In the genomic region with DNA sequence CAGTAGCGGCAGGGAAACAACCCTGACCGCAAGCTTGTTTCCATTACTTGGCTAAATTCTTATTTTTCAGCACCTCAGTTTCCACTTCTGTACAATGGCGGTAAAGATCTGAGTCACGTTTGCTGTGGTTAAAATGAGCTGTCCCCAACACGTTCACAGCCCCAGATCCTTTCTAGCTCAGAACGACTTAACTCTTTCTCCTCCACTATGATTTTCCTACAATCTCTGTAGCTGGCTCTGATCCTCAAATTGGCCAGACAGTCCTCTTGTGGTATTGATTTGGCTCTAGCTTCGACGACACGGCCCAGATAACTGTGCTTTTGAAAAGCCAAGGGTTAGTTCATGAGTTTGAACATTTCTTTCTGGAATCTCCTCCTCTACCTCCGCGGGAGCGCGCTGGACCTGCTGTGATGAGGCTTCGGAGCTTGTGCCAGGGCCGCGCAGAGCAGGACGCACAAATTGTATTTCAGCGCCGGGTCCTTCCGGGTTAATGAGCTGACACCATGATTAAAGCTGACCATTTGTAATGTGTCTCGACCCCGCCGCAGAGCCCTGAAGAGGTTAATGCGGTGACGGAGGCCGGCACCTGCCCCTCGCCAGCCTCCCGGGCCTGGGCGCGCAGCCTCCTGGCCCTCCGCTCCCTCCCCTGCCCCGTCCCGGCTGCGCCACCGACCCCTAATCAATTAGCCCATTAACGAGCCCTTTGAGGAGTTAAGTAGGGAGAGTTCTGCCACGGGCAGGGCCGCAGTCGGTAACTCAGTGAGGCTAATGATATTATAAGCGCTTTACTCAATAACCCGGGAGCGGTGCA, we compare ENCODE assay signal across 18 mouse cellular contexts. TPM values are rescaled to one million over a fixed set of nuclear protein-coding genes. Genes with fewer than 3 reads are reported as not detected.
DNase-seq lines count a peak whose midpoint lies in the region; ATAC-seq and TF ChIP-seq lines count a peak whose summit lies in the region.
"Had no signal": no experiment of that assay in that cellular context is flagged by ENCODE, and none has a peak within 500 bp of the region (broad histone marks: within the 10 kb centered on the region; RNA-seq: fewer than 3 reads in every experiment).

No protein-coding gene starts in this region.

- H3K36me3 ChIP-seq in hindbrain, embryonic 12.5 days: no peaks in the 10 kb centered on the region
- H3K36me3 ChIP-seq in hindbrain, embryonic 13.5 days: no peaks in the 10 kb centered on the region
- no peaks in the 10 kb centered on the region for H3K36me3 ChIP-seq in stomach, embryonic 14.5 days (ENCODE audit: control insufficient read depth, insufficient read depth, low read length)
- no peaks in the 10 kb centered on the region for H3K36me3 ChIP-seq in stomach, postnatal 0 days (ENCODE audit: control insufficient read depth, insufficient read depth, low read length)
- no peaks in the 10 kb centered on the region for H3K36me3 ChIP-seq in embryonic facial prominence, embryonic 11.5 days (replicated peaks; ENCODE audit: control insufficient read depth, insufficient read depth, low read depth, low read length)
- H3K36me3 ChIP-seq in stomach, embryonic 15.5 days: no peaks in the 10 kb centered on the region
- H3K36me3 ChIP-seq in kidney, embryonic 16.5 days (ENCODE audit: insufficient read depth, low read length): no peaks in the 10 kb centered on the region
- H3K36me3 ChIP-seq: limb, embryonic 12.5 days had no signal

- WGBS in hindbrain, embryonic 12.5 days: under 1% methylated on average over 42 of the region's 42 CpGs
- WGBS in hindbrain, embryonic 13.5 days: under 1% methylated on average over 42 of the region's 42 CpGs
- under 1% methylated on average over 42 of the region's 42 CpGs for WGBS in stomach, embryonic 14.5 days
- 2% methylated on average over 42 of the region's 42 CpGs for WGBS in stomach, postnatal 0 days
- WGBS in embryonic facial prominence, embryonic 11.5 days: under 1% methylated on average over 42 of the region's 42 CpGs
- WGBS in stomach, embryonic 15.5 days: 2% methylated on average over 42 of the region's 42 CpGs
- under 1% methylated on average over 42 of the region's 42 CpGs for WGBS in kidney, embryonic 16.5 days

- DNase-seq in stomach, postnatal 0 days (ENCODE audit: low spot score): no peak
- peak; percentile 23 for DNase-seq in embryonic facial prominence, embryonic 11.5 days (ENCODE audit: low spot score)
- DNase-seq in adipocyte (ENCODE audit: low spot score): no peak
- DNase-seq: cerebellum, adult 11 months; gastrocnemius, postnatal 14 days; heart, postnatal 10 days; kidney, postnatal 4 days had no signal

- TF ChIP-seq CTCF in stomach, postnatal 0 days (IDR thresholded peaks at IDR 0.05; ENCODE audit: low read depth): no peak

- no peak overlapping the region for H3K9ac ChIP-seq in hindbrain, embryonic 12.5 days
- no peak overlapping the region for H3K9ac ChIP-seq in hindbrain, embryonic 13.5 days
- no peak overlapping the region for H3K9ac ChIP-seq in stomach, embryonic 14.5 days (replicated peaks; ENCODE audit: low read depth, low read length)
- H3K9ac ChIP-seq in stomach, postnatal 0 days (ENCODE audit: low read length): no peak overlapping the region
- no peak overlapping the region for H3K9ac ChIP-seq in embryonic facial prominence, embryonic 11.5 days (replicated peaks; ENCODE audit: low read length)
- no peak overlapping the region for H3K9ac ChIP-seq in stomach, embryonic 15.5 days
- H3K9ac ChIP-seq in kidney, embryonic 16.5 days (replicated peaks; ENCODE audit: low read length): no peak overlapping the region
- H3K9ac ChIP-seq: limb, embryonic 12.5 days; liver, embryonic 14.5 days had no signal

- peaks cover 96% of the 10 kb centered on the region for H3K27me3 ChIP-seq in hindbrain, embryonic 12.5 days
- peaks cover 98% of the 10 kb centered on the region for H3K27me3 ChIP-seq in hindbrain, embryonic 13.5 days
- H3K27me3 ChIP-seq in stomach, embryonic 14.5 days (ENCODE audit: control insufficient read depth, insufficient read depth, low read length): peaks cover 84% of the 10 kb centered on the region
- H3K27me3 ChIP-seq in stomach, postnatal 0 days (ENCODE audit: control insufficient read depth, insufficient read depth, low read length): peaks cover 52% of the 10 kb centered on the region
- H3K27me3 ChIP-seq in embryonic facial prominence, embryonic 11.5 days (ENCODE audit: control insufficient read depth, insufficient read depth, low read length): peaks cover 94% of the 10 kb centered on the region
- H3K27me3 ChIP-seq in stomach, embryonic 15.5 days (replicated peaks): peaks cover 95% of the 10 kb centered on the region
- H3K27me3 ChIP-seq in kidney, embryonic 16.5 days (ENCODE audit: insufficient read depth, low read length): peaks cover 98% of the 10 kb centered on the region

- H3K4me3 ChIP-seq in hindbrain, embryonic 12.5 days: 0 out of 2 replicates have a peak overlapping the region, but pooled peaks have one; percentile 4
- H3K4me3 ChIP-seq in hindbrain, embryonic 13.5 days: no peak overlapping the region
- no peak overlapping the region for H3K4me3 ChIP-seq in stomach, embryonic 14.5 days (ENCODE audit: low read depth, low read length)
- H3K4me3 ChIP-seq in stomach, postnatal 0 days (ENCODE audit: low read depth, low read length): no peak overlapping the region
- H3K4me3 ChIP-seq in embryonic facial prominence, embryonic 11.5 days (ENCODE audit: low read depth, low read length): no peak overlapping the region
- H3K4me3 ChIP-seq in stomach, embryonic 15.5 days (replicated peaks): 0 out of 2 replicates have a peak overlapping the region, but pooled peaks have one; percentile 1
- H3K4me3 ChIP-seq in kidney, embryonic 16.5 days (ENCODE audit: low read length): no peak overlapping the region
- H3K4me3 ChIP-seq: erythroblast, embryonic 14.5 days; limb, embryonic 12.5 days had no signal

- H3K4me2 ChIP-seq in hindbrain, embryonic 12.5 days (replicated peaks): peak overlapping the region; percentile 11; the same call in 1 of the 2 replicates
- H3K4me2 ChIP-seq in hindbrain, embryonic 13.5 days: no peak overlapping the region
- H3K4me2 ChIP-seq in stomach, embryonic 14.5 days (replicated peaks; ENCODE audit: low read depth, low read length): no peak overlapping the region
- no peak overlapping the region for H3K4me2 ChIP-seq in stomach, postnatal 0 days (replicated peaks; ENCODE audit: low read depth)
- no peak overlapping the region for H3K4me2 ChIP-seq in embryonic facial prominence, embryonic 11.5 days (ENCODE audit: low read depth, low read length)
- no peak overlapping the region for H3K4me2 ChIP-seq in stomach, embryonic 15.5 days
- no peak overlapping the region for H3K4me2 ChIP-seq in kidney, embryonic 16.5 days (replicated peaks; ENCODE audit: low read depth, low read length)
- H3K4me2 ChIP-seq: limb, embryonic 12.5 days had no signal

- H3K27ac ChIP-seq in hindbrain, embryonic 12.5 days: no peak overlapping the region
- H3K27ac ChIP-seq in hindbrain, embryonic 13.5 days: no peak overlapping the region
- no peak overlapping the region for H3K27ac ChIP-seq in stomach, embryonic 14.5 days (ENCODE audit: low read length)
- no peak overlapping the region for H3K27ac ChIP-seq in stomach, postnatal 0 days (replicated peaks)
- H3K27ac ChIP-seq in embryonic facial prominence, embryonic 11.5 days (replicated peaks; ENCODE audit: low read depth, low read length): no peak overlapping the region
- H3K27ac ChIP-seq in stomach, embryonic 15.5 days: no peak overlapping the region
- no peak overlapping the region for H3K27ac ChIP-seq in kidney, embryonic 16.5 days (ENCODE audit: low read length)
- H3K27ac ChIP-seq: limb, embryonic 12.5 days; liver, embryonic 14.5 days had no signal

- H3K9me3 ChIP-seq in hindbrain, embryonic 12.5 days (replicated peaks): no peaks in the 10 kb centered on the region
- no peaks in the 10 kb centered on the region for H3K9me3 ChIP-seq in hindbrain, embryonic 13.5 days
- H3K9me3 ChIP-seq in stomach, embryonic 14.5 days (ENCODE audit: control insufficient read depth, low read depth, low read length): no peaks in the 10 kb centered on the region
- no peaks in the 10 kb centered on the region for H3K9me3 ChIP-seq in stomach, postnatal 0 days (ENCODE audit: control insufficient read depth, low read length)
- no peaks in the 10 kb centered on the region for H3K9me3 ChIP-seq in embryonic facial prominence, embryonic 11.5 days (replicated peaks; ENCODE audit: control insufficient read depth, low read length)
- no peaks in the 10 kb centered on the region for H3K9me3 ChIP-seq in stomach, embryonic 15.5 days
- H3K9me3 ChIP-seq in kidney, embryonic 16.5 days (ENCODE audit: low read length): no peaks in the 10 kb centered on the region
- H3K9me3 ChIP-seq: limb, embryonic 12.5 days had no signal

- no peak for TF ChIP-seq EP300 in stomach, postnatal 0 days (optimal IDR thresholded peaks at IDR 0.05)

- no peak for ATAC-seq in hindbrain, embryonic 12.5 days (ENCODE audit: low FRiP score)
- no peak for ATAC-seq in hindbrain, embryonic 13.5 days (ENCODE audit: low FRiP score)
- 0 out of 2 replicates have a peak, but pooled peaks have one; percentile 3 for ATAC-seq in stomach, embryonic 14.5 days (ENCODE audit: insufficient number of reproducible peaks, insufficient read depth, low FRiP score, low read depth)
- ATAC-seq in stomach, postnatal 0 days (ENCODE audit: low FRiP score, low TSS enrichment): no peak
- ATAC-seq in embryonic facial prominence, embryonic 11.5 days (replicated peaks; ENCODE audit: insufficient number of reproducible peaks, low FRiP score, low TSS enrichment, low read depth): no peak
- ATAC-seq in stomach, embryonic 15.5 days (ENCODE audit: insufficient read depth, low FRiP score, low read depth): no peak
- no peak for ATAC-seq in kidney, embryonic 16.5 days (ENCODE audit: low FRiP score, low TSS enrichment)
- ATAC-seq: intestine, postnatal 0 days; lung, postnatal 0 days had no signal

- peaks cover 32% of the 10 kb centered on the region for H3K4me1 ChIP-seq in hindbrain, embryonic 12.5 days
- peaks cover 32% of the 10 kb centered on the region for H3K4me1 ChIP-seq in hindbrain, embryonic 13.5 days (replicated peaks)
- no peaks in the 10 kb centered on the region for H3K4me1 ChIP-seq in stomach, embryonic 14.5 days (ENCODE audit: control insufficient read depth, insufficient read depth, low read length)
- no peaks in the 10 kb centered on the region; the same call in 1 of the 2 replicates for H3K4me1 ChIP-seq in stomach, postnatal 0 days (replicated peaks; ENCODE audit: control insufficient read depth, insufficient read depth)
- peaks cover 8% of the 10 kb centered on the region for H3K4me1 ChIP-seq in embryonic facial prominence, embryonic 11.5 days (ENCODE audit: control insufficient read depth, insufficient read depth, low read length)
- H3K4me1 ChIP-seq in stomach, embryonic 15.5 days: peaks cover 20% of the 10 kb centered on the region
- H3K4me1 ChIP-seq in kidney, embryonic 16.5 days (ENCODE audit: insufficient read depth, low read length): peaks cover 16% of the 10 kb centered on the region

RNA-seq across cellular contexts. Expression of a gene that starts 3.6 kb away (rescaled TPM):
- polyA plus RNA-seq in hindbrain, embryonic 12.5 days (2016; fragmentation: Nextera tagmentation; extraction: Ambion mirVana): 3.5 and 3.9 TPM in 2 replicates
- 2.4 and 3.3 TPM in 2 replicates for polyA plus RNA-seq in hindbrain, embryonic 13.5 days (2015; fragmentation: Nextera tagmentation; extraction: Ambion mirVana)
- 0.94 and 1.3 TPM in 2 replicates for polyA plus RNA-seq in stomach, embryonic 14.5 days (2014; fragmentation: Nextera tagmentation; extraction: Ambion mirVana)
- 0.34 and 0.74 TPM in 2 replicates for polyA plus RNA-seq in stomach, postnatal 0 days (2015; fragmentation: Nextera tagmentation; extraction: Ambion mirVana)
- polyA plus RNA-seq in embryonic facial prominence, embryonic 11.5 days (2014; fragmentation: Nextera tagmentation; extraction: Ambion mirVana): 0.21 and 0.36 TPM in 2 replicates
- polyA plus RNA-seq in stomach, embryonic 15.5 days (2015; fragmentation: Nextera tagmentation; extraction: Ambion mirVana): 1.0 and 1.4 TPM in 2 replicates
- 0.46 and 0.66 TPM in 2 replicates for polyA plus RNA-seq in kidney, embryonic 16.5 days (2015; fragmentation: Nextera tagmentation; extraction: Ambion mirVana)
- polyA plus RNA-seq: cortical plate, adult 2 months; erythroblast, embryonic 14.5 days; limb, embryonic 12.5 days; liver, embryonic 14.5 days; lung, postnatal 0 days had no signal

RNA-seq across cellular contexts. Expression of a gene that starts 7.9 kb away (rescaled TPM):
- polyA plus RNA-seq in hindbrain, embryonic 12.5 days (2016; fragmentation: Nextera tagmentation; extraction: Ambion mirVana): 217 and 220 TPM in 2 replicates
- polyA plus RNA-seq in hindbrain, embryonic 13.5 days (2015; fragmentation: Nextera tagmentation; extraction: Ambion mirVana): 178 and 200 TPM in 2 replicates
- 210 and 232 TPM in 2 replicates for polyA plus RNA-seq in stomach, embryonic 14.5 days (2014; fragmentation: Nextera tagmentation; extraction: Ambion mirVana)
- 78.5 and 86.0 TPM in 2 replicates for polyA plus RNA-seq in stomach, postnatal 0 days (2015; fragmentation: Nextera tagmentation; extraction: Ambion mirVana)
- 279 and 281 TPM in 2 replicates for polyA plus RNA-seq in embryonic facial prominence, embryonic 11.5 days (2014; fragmentation: Nextera tagmentation; extraction: Ambion mirVana)
- polyA plus RNA-seq in stomach, embryonic 15.5 days (2015; fragmentation: Nextera tagmentation; extraction: Ambion mirVana): 187 and 198 TPM in 2 replicates
- 234 and 249 TPM in 2 replicates for polyA plus RNA-seq in kidney, embryonic 16.5 days (2015; fragmentation: Nextera tagmentation; extraction: Ambion mirVana)

RNA-seq across cellular contexts. Expression of a gene that starts 9.5 kb away (rescaled TPM):
- polyA plus RNA-seq in hindbrain, embryonic 12.5 days (2016; fragmentation: Nextera tagmentation; extraction: Ambion mirVana): 2.2 and 4.1 TPM in 2 replicates
- 1.3 and 1.6 TPM in 2 replicates for polyA plus RNA-seq in hindbrain, embryonic 13.5 days (2015; fragmentation: Nextera tagmentation; extraction: Ambion mirVana)
- 0.72 and 1.1 TPM in 2 replicates for polyA plus RNA-seq in stomach, embryonic 14.5 days (2014; fragmentation: Nextera tagmentation; extraction: Ambion mirVana)
- polyA plus RNA-seq in stomach, postnatal 0 days (2015; fragmentation: Nextera tagmentation; extraction: Ambion mirVana): 0.82 and 1.1 TPM in 2 replicates
- polyA plus RNA-seq in embryonic facial prominence, embryonic 11.5 days (2014; fragmentation: Nextera tagmentation; extraction: Ambion mirVana): 0.20 TPM in 1 of 2 replicates, not detected in the other
- 1.6 and 2.0 TPM in 2 replicates for polyA plus RNA-seq in stomach, embryonic 15.5 days (2015; fragmentation: Nextera tagmentation; extraction: Ambion mirVana)
- not detected in 2 replicates for polyA plus RNA-seq in kidney, embryonic 16.5 days (2015; fragmentation: Nextera tagmentation; extraction: Ambion mirVana)
- polyA plus RNA-seq: cortical plate, adult 2 months; erythroblast, embryonic 14.5 days; limb, embryonic 12.5 days; liver, embryonic 14.5 days; lung, postnatal 0 days had no signal

Comparison
In these comparisons a context has a peak if more than half of its experiments do, and no peak if none do; other contexts are left out.
1. H3K4me3 ChIP-seq: peak in hindbrain, embryonic 12.5 days (single experiment) and stomach, embryonic 15.5 days (single experiment); none in hindbrain, embryonic 13.5 days (single experiment), stomach, embryonic 14.5 days (single experiment), stomach, postnatal 0 days (single experiment), embryonic facial prominence, embryonic 11.5 days (single experiment) and kidney, embryonic 16.5 days (single experiment).